Mouse (Mus musculus) bone marrow, adult 2 months (tissue): Measurements from ENCODE around the gene Olfr288.

Source experiments
- CTCF ChIP-seq: fragments of 200-500 bp; IDR thresholded peaks from 2 replicates; pipeline ENCODE4 v1.5.1; 2011; ENCODE audit warnings: low read length, control low read depth; ENCODE audit not compliant: control insufficient read depth, insufficient read depth
- POLR2A ChIP-seq: fragments of 200-500 bp; IDR thresholded peaks from 2 replicates; pipeline ENCODE4 v1.6.1; 2011; ENCODE audit warnings: low read depth, mild to moderate bottlenecking, control low read depth, low read length, borderline replicate concordance; ENCODE audit not compliant: control insufficient read depth

DNA sequence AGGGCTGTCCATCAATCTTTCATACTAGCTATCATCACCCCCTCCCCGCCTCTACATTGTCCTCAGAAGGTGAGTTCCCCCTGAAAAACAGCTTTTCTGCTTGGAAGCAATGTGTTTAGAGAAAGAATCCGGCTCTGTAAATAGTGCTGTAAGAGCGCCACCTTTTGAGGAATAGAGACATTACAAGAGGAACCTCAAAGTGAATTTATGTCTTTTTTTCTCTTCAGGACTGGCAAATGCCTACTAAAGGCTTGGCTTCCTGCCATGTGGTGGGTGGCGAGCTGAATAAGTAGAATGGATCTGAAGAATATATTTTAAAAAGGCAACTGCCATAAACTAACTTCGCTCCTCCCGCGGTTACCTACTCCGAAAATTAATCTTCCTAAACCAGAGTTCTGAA, 21.5 kb downstream of the Olfr288 start:
- TF ChIP-seq CTCF = no peak
- no peak for TF ChIP-seq POLR2A
